Mouse (Mus musculus): Measurements from ENCODE around the gene Fam49a. TPM values are rescaled to one million over a fixed set of nuclear protein-coding genes. Genes with fewer than 3 reads are reported as not detected.

Gene Fam49a
- polyA plus RNA-seq, 1 experiment from 2014 or later, result 186 TPM

DNA sequence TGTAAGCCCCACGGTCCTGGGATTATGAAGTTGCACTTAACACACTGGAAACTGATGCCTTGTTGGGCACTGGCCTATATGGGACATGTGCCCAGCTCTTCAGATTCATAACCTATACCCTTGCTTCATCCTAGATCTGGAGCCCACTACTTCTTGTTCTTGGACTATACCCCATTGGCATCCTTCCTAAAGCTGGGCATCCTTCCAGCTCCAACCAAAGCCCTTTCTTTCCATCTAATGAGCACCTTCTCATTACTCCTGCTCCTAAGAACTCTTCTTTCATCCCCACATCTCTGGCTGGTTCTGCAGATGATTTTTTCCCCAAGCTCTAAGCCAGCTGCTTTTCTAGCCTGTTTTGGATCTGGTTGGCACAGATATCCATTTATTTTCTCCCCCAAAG is 127.3 kb downstream of the Fam49a start:
- Histone ChIP-seq H3K4me3 (replicated peaks; ENCODE audit: low read length) (no peak overlapping the region), H3K4me1 (replicated peaks; ENCODE audit: control insufficient read depth, insufficient read depth, low read length) (0 out of 2 replicates have a peak, but pooled peaks cover 2% of the 10 kb centered on the region), H3K4me2 (ENCODE audit: low read length) (no peak overlapping the region), H3K36me3 (ENCODE audit: control insufficient read depth, insufficient read depth) (no peaks in the 10 kb centered on the region), H3K27me3 (replicated peaks; ENCODE audit: control insufficient read depth, insufficient read depth, low read length) (no peaks in the 10 kb centered on the region), H3K27ac (ENCODE audit: low read length) (no peak overlapping the region), H3K9me3 (ENCODE audit: control insufficient read depth, low read length) (no peaks in the 10 kb centered on the region), H3K9ac (replicated peaks; ENCODE audit: low read depth, low read length) (no peak overlapping the region)
- no peak for ATAC-seq
- WGBS, result 64% methylated on average over 1 of the region's 1 CpGs

- no peaks in the 10 kb centered on the region for H3K27me3 ChIP-seq (replicated peaks; ENCODE audit: control insufficient read depth, insufficient read depth, low read length)
- no peaks in the 10 kb centered on the region for H3K9me3 ChIP-seq (ENCODE audit: control insufficient read depth, low read length)
- H3K36me3 ChIP-seq (ENCODE audit: control insufficient read depth, insufficient read depth), result no peaks in the 10 kb centered on the region
- H3K9ac ChIP-seq (replicated peaks; ENCODE audit: low read depth, low read length), result no peak overlapping the region
- no peak for ATAC-seq
- H3K4me2 ChIP-seq (ENCODE audit: low read length), result no peak overlapping the region
- H3K4me3 ChIP-seq (replicated peaks; ENCODE audit: low read length), result no peak overlapping the region
- WGBS, result 34% methylated on average over 6 of the region's 6 CpGs
- H3K27ac ChIP-seq (ENCODE audit: low read length), result no peak overlapping the region
- 0 out of 2 replicates have a peak, but pooled peaks cover 2% of the 10 kb centered on the region for H3K4me1 ChIP-seq (replicated peaks; ENCODE audit: control insufficient read depth, insufficient read depth, low read length)
Observed at GRCm38 (mm10) chr12:12396224-12396623, 134.3 kb downstream of the Fam49a start.

GRCm38 (mm10) chr12:12401051-12401465 is 139.1 kb downstream of the Fam49a start:
- H3K27ac ChIP-seq (ENCODE audit: low read length), result no peak overlapping the region
- H3K4me3 ChIP-seq (replicated peaks; ENCODE audit: low read length), result peak overlapping the region; percentile 13
- no peak overlapping the region; the same call in 1 of the 2 replicates for H3K9ac ChIP-seq (replicated peaks; ENCODE audit: low read depth, low read length)
- H3K4me2 ChIP-seq (ENCODE audit: low read length), result peak overlapping the region; percentile 40
- H3K36me3 ChIP-seq (ENCODE audit: control insufficient read depth, insufficient read depth), result no peaks in the 10 kb centered on the region
- WGBS, result 44% methylated on average over 9 of the region's 9 CpGs
- H3K4me1 ChIP-seq (replicated peaks; ENCODE audit: control insufficient read depth, insufficient read depth, low read length), result no peaks in the 10 kb centered on the region; the same call in 1 of the 2 replicates
- no peaks in the 10 kb centered on the region for H3K9me3 ChIP-seq (ENCODE audit: control insufficient read depth, low read length)
- ATAC-seq, result peak; percentile 70
- H3K27me3 ChIP-seq (replicated peaks; ENCODE audit: control insufficient read depth, insufficient read depth, low read length), result no peaks in the 10 kb centered on the region

DNA sequence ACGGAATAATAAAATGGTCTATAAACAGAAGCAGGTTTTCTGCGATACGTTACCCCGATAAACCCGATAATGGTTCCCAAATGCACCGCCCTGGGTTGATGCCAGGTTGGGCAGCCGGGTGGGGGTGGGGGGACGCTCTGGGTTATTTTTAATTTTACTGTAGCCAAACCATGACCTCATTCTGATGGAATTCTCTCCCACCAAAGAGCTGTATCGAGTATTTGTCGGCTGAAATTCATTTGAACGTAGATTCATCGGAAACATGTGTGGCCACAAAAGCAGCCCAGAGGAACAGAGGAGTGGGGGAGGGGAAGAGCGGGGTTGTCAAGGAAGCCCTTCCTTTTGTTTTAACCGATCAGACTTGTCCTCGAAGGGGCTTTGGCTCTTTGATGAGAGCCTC is 139.6 kb downstream of the Fam49a start:
- no peaks in the 10 kb centered on the region for H3K36me3 ChIP-seq (ENCODE audit: control insufficient read depth, insufficient read depth)
- peak overlapping the region; percentile 13 for H3K4me3 ChIP-seq (replicated peaks; ENCODE audit: low read length)
- peak overlapping the region; percentile 40 for H3K4me2 ChIP-seq (ENCODE audit: low read length)
- H3K4me1 ChIP-seq (replicated peaks; ENCODE audit: control insufficient read depth, insufficient read depth, low read length), result no peaks in the 10 kb centered on the region; the same call in 1 of the 2 replicates
- no peak overlapping the region; the same call in 1 of the 2 replicates for H3K9ac ChIP-seq (replicated peaks; ENCODE audit: low read depth, low read length)
- no peak overlapping the region for H3K27ac ChIP-seq (ENCODE audit: low read length)
- peak; percentile 44; the same call in 1 of the 2 replicates for ATAC-seq
- H3K9me3 ChIP-seq (ENCODE audit: control insufficient read depth, low read length), result no peaks in the 10 kb centered on the region
- 28% methylated on average over 15 of the region's 15 CpGs for WGBS
- H3K27me3 ChIP-seq (replicated peaks; ENCODE audit: control insufficient read depth, insufficient read depth, low read length), result no peaks in the 10 kb centered on the region

DNA sequence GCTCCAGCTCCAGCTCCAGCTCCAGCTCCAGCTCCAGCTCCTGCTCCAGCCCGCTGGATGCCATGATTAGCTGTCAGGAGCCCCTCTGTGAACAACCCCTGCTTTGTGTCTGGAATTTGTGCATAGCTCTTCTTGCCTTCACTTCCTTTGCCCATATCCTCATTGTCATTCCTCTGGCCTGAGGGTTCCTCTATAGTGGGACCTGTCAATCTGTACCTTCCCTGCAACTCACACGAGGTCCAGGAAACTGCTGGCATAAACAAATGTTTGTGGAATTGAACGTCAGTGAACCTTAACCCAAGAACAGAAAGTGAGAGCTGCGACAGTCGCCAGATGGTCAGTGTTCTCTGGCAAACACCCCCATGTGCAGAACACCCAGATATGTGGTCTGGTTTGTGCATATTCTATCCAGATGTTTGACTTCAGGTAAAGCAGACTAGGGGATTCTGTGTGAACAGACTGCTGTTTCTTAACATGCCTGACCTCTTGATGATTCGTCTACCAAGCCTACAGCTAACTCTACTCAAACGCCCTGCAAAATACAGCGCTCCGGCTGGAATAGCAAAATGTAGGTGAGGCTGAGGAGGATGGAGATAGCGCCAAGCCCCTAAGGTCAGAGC is 143.7 kb downstream of the Fam49a start:
- no peaks in the 10 kb centered on the region for H3K9me3 ChIP-seq (ENCODE audit: control insufficient read depth, low read length)
- no peak overlapping the region for H3K4me3 ChIP-seq (replicated peaks; ENCODE audit: low read length)
- peaks cover 7% of the 10 kb centered on the region for H3K4me1 ChIP-seq (replicated peaks; ENCODE audit: control insufficient read depth, insufficient read depth, low read length)
- ATAC-seq, result no peak
- H3K36me3 ChIP-seq (ENCODE audit: control insufficient read depth, insufficient read depth), result no peaks in the 10 kb centered on the region
- H3K27me3 ChIP-seq (replicated peaks; ENCODE audit: control insufficient read depth, insufficient read depth, low read length), result no peaks in the 10 kb centered on the region
- 56% methylated on average over 10 of the region's 10 CpGs for WGBS
- H3K4me2 ChIP-seq (ENCODE audit: low read length), result no peak overlapping the region
- no peak overlapping the region for H3K9ac ChIP-seq (replicated peaks; ENCODE audit: low read depth, low read length)
- no peak overlapping the region for H3K27ac ChIP-seq (ENCODE audit: low read length)

DNA sequence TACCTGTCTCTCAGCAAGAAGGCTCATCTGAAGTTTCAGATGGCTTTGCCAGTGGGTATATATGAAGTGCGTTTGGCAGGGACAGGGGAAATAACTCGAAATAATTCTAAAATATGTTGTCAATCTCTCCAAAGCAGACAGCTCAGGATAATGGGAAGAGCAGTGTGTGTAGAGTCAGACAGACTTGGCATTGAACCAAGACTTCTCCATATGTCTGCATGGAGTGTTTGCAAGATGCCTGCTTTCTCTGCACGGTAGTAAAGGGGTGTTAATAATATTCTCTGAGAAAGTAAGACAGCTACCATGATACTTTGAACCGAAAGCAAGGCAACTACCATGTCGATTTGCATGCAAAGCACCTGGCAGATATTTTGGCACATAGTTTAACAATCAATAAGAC is 147.1 kb downstream of the Fam49a start:
- peaks cover 7% of the 10 kb centered on the region for H3K4me1 ChIP-seq (replicated peaks; ENCODE audit: control insufficient read depth, insufficient read depth, low read length)
- H3K36me3 ChIP-seq (ENCODE audit: control insufficient read depth, insufficient read depth), result no peaks in the 10 kb centered on the region
- H3K9me3 ChIP-seq (ENCODE audit: control insufficient read depth, low read length), result no peaks in the 10 kb centered on the region
- no peaks in the 10 kb centered on the region for H3K27me3 ChIP-seq (replicated peaks; ENCODE audit: control insufficient read depth, insufficient read depth, low read length)
- no peak overlapping the region for H3K9ac ChIP-seq (replicated peaks; ENCODE audit: low read depth, low read length)
- H3K4me3 ChIP-seq (replicated peaks; ENCODE audit: low read length), result no peak overlapping the region
- peak; percentile 94 for ATAC-seq
- WGBS, result 45% methylated on average over 5 of the region's 5 CpGs
- peak overlapping the region; percentile 50 for H3K27ac ChIP-seq (ENCODE audit: low read length)
- no peak overlapping the region for H3K4me2 ChIP-seq (ENCODE audit: low read length)

GRCm38 (mm10) chr12:12412674-12413073 is 150.7 kb downstream of the Fam49a start:
- Histone ChIP-seq H3K9ac (replicated peaks; ENCODE audit: low read depth, low read length) (no peak overlapping the region), H3K36me3 (ENCODE audit: control insufficient read depth, insufficient read depth) (no peaks in the 10 kb centered on the region), H3K4me1 (replicated peaks; ENCODE audit: control insufficient read depth, insufficient read depth, low read length) (peaks cover 7% of the 10 kb centered on the region), H3K4me2 (ENCODE audit: low read length) (no peak overlapping the region), H3K27ac (ENCODE audit: low read length) (no peak overlapping the region), H3K27me3 (replicated peaks; ENCODE audit: control insufficient read depth, insufficient read depth, low read length) (no peaks in the 10 kb centered on the region), H3K4me3 (replicated peaks; ENCODE audit: low read length) (no peak overlapping the region), H3K9me3 (ENCODE audit: control insufficient read depth, low read length) (no peaks in the 10 kb centered on the region)
- peak; percentile 14; the same call in 1 of the 2 replicates for ATAC-seq
- 33% methylated on average over 5 of the region's 5 CpGs for WGBS

- Histone ChIP-seq H3K27me3 (replicated peaks; ENCODE audit: control insufficient read depth, insufficient read depth, low read length) (no peaks in the 10 kb centered on the region), H3K27ac (ENCODE audit: low read length) (no peak overlapping the region), H3K9ac (replicated peaks; ENCODE audit: low read depth, low read length) (no peak overlapping the region), H3K36me3 (ENCODE audit: control insufficient read depth, insufficient read depth) (no peaks in the 10 kb centered on the region), H3K4me1 (replicated peaks; ENCODE audit: control insufficient read depth, insufficient read depth, low read length) (peaks cover 12% of the 10 kb centered on the region; the same call in 1 of the 2 replicates), H3K4me2 (ENCODE audit: low read length) (no peak overlapping the region), H3K4me3 (replicated peaks; ENCODE audit: low read length) (no peak overlapping the region), H3K9me3 (ENCODE audit: control insufficient read depth, low read length) (no peaks in the 10 kb centered on the region)
- WGBS, result 6% methylated on average over 2 of the region's 2 CpGs
- peak; percentile 19; the same call in 1 of the 2 replicates for ATAC-seq
Observed at GRCm38 (mm10) chr12:12420423-12420822, 158.5 kb downstream of the Fam49a start.

GRCm38 (mm10) chr12:12420841-12421579 is 159.1 kb downstream of the Fam49a start:
- WGBS, result 9% methylated on average over 25 of the region's 25 CpGs
- Histone ChIP-seq H3K9ac (replicated peaks; ENCODE audit: low read depth, low read length) (peak overlapping the region; percentile 85), H3K4me3 (replicated peaks; ENCODE audit: low read length) (peak overlapping the region; percentile 43), H3K27me3 (replicated peaks; ENCODE audit: control insufficient read depth, insufficient read depth, low read length) (no peaks in the 10 kb centered on the region), H3K4me2 (ENCODE audit: low read length) (peak overlapping the region; percentile 63), H3K9me3 (ENCODE audit: control insufficient read depth, low read length) (no peaks in the 10 kb centered on the region), H3K4me1 (replicated peaks; ENCODE audit: control insufficient read depth, insufficient read depth, low read length) (peaks cover 12% of the 10 kb centered on the region; the same call in 1 of the 2 replicates), H3K36me3 (ENCODE audit: control insufficient read depth, insufficient read depth) (no peaks in the 10 kb centered on the region), H3K27ac (ENCODE audit: low read length) (peak overlapping the region; percentile 63)
- ATAC-seq, result peak; percentile 97
